Mouse (Mus musculus): ENCODE measurements around the gene Itsn1. TPM values are rescaled to one million over a fixed set of nuclear protein-coding genes. Genes with fewer than 3 reads are reported as not detected.

Gene Itsn1
- polyA plus RNA-seq, 1 experiment from 2014 or later, result 36.0 TPM

GRCm38 (mm10) chr16:91751644-91752385, 22.7 kb downstream of the Itsn1 start:
- TF ChIP-seq CTCF (IDR thresholded peaks at IDR 0.05), result no peak
- in situ Hi-C loops (cut with MboI; ENCODE audit: low pct_unique_long_range_greater_than_20kb), result no loop called here
- DNase-seq (ENCODE audit: low read depth, low spot score), result no peak
- no peaks in the 10 kb centered on the region for H3K27me3 ChIP-seq
- POLR2A ChIA-PET, result no interaction called here
- no peak for ATAC-seq
- CTCF ChIA-PET, result no interaction called here

DNA sequence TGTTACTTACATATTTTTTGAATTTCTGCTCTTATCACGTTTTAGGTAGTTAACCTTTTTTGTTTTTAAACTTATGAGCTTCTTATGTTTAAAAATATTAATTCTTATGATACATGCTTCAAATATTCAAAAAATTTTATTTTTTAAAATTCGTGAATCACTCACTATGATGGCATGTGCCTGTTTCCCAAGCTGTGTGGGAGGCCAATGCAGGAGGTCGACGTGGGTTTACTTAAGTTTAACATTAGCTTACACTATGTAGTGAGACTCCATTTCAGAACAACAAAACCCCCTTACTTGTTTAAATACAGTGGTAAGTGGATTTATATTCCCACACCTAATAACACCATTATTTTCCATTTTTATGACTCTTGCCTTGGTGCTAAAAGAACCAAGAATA, 24.5 kb downstream of the Itsn1 start:
- CTCF ChIA-PET, result interaction anchor here (1.1 kb wide), 1 partner anchor 11 kb away, joined by 3 read pairs; no protein-coding TSS in a partner anchor
- in situ Hi-C loops (cut with MboI; ENCODE audit: low pct_unique_long_range_greater_than_20kb), result no loop called here
- ATAC-seq (no peak), DNase-seq (ENCODE audit: low read depth, low spot score) (no peak)
- POLR2A ChIA-PET, result no interaction called here
- TF ChIP-seq CTCF (IDR thresholded peaks at IDR 0.05), result no peak
- no peaks in the 10 kb centered on the region for H3K27me3 ChIP-seq

DNA sequence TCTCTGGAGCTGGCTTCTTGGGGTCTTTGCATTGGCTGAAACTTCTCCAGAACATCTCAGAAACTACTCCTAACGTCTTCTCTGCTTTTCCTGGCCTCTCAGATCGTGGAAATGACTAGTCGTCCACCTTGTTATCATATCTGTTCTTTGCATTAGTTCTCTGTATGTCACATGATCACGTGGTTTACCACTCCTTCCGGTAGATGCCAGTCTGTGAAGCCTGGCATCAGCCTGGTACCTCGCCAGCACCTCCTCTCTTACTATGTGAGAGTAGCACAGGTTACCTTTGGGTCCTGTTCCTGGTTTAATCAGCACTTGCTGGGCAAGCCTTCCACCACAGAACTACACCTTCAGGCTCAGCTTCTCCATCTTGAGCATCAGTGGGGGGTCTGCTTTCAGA, 25.9 kb downstream of the Itsn1 start:
- no peak for TF ChIP-seq CTCF (IDR thresholded peaks at IDR 0.05)
- ChIA-PET CTCF (no interaction called here), POLR2A (no interaction called here)
- ATAC-seq (no peak), DNase-seq (ENCODE audit: low read depth, low spot score) (no peak)
- H3K27me3 ChIP-seq, result no peaks in the 10 kb centered on the region
- in situ Hi-C loops (cut with MboI; ENCODE audit: low pct_unique_long_range_greater_than_20kb), result no loop called here

DNA sequence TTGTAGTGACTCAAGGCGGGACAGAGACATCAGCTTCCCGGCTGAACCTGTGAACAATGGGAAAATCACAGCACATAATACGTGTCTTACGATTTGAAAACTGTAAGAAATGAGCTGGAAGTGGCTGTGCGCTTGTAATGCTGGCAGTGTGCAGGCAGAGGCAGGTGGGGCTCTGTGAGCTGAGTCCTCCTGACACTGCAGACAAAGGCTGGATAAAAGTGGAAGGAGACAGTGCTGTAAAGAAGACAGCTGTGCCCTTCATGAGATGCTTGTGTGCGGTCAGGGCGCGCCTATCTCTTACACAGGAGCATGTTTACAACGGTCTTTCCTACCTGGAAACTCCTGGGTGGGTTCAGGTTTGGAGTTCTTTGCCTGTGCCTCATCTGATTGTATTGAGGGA, 32.1 kb downstream of the Itsn1 start:
- CTCF ChIA-PET, result no interaction called here
- no peak for TF ChIP-seq CTCF (IDR thresholded peaks at IDR 0.05)
- POLR2A ChIA-PET, result no interaction called here
- ATAC-seq, result no peak
- no peaks in the 10 kb centered on the region for H3K27me3 ChIP-seq
- DNase-seq (ENCODE audit: low read depth, low spot score), result no peak
- in situ Hi-C loops (cut with MboI; ENCODE audit: low pct_unique_long_range_greater_than_20kb), result no loop called here

GRCm38 (mm10) chr16:91761761-91762160, 32.7 kb downstream of the Itsn1 start:
- in situ Hi-C loops (cut with MboI; ENCODE audit: low pct_unique_long_range_greater_than_20kb), result no loop called here
- ATAC-seq (no peak), DNase-seq (ENCODE audit: low read depth, low spot score) (no peak)
- H3K27me3 ChIP-seq, result no peaks in the 10 kb centered on the region
- POLR2A ChIA-PET, result no interaction called here
- TF ChIP-seq CTCF (IDR thresholded peaks at IDR 0.05), result no peak
- CTCF ChIA-PET, result interaction anchor here (1.1 to 1.6 kb wide), 2 partner anchors 20 to 23 kb away, joined by 3 read pairs; no protein-coding TSS in a partner anchor

GRCm38 (mm10) chr16:91762476-91762875, 33.4 kb downstream of the Itsn1 start:
- no peaks in the 10 kb centered on the region for H3K27me3 ChIP-seq
- TF ChIP-seq CTCF (IDR thresholded peaks at IDR 0.05), result no peak
- ChIA-PET CTCF (interaction anchor here (1.1 to 1.6 kb wide), 2 partner anchors 21 to 22 kb away, joined by 3 read pairs; no protein-coding TSS in a partner anchor), POLR2A (no interaction called here)
- in situ Hi-C loops (cut with MboI; ENCODE audit: low pct_unique_long_range_greater_than_20kb), result no loop called here
- DNase-seq (ENCODE audit: low read depth, low spot score), result peak; percentile 50
- ATAC-seq, result peak; percentile 57

DNA sequence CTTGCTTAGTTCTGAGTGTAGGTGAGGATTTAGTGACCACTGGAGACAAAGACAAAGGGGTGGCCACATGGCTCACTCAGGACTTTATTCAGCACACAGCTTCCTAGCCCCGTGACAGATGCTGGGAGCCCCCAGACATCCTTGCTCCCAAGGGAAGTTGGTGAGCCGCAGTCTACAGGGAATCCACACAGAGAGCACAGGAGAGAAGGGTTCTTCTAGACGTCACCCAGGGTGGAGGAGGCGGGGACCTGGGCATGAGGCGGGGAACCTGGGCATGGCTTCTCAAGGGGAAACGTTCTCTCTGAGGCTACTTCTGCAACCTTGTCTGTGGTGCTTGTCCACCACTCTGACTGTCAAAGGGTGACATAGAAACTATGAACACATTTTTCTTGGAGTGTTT, 34.9 kb downstream of the Itsn1 start:
- no peaks in the 10 kb centered on the region for H3K27me3 ChIP-seq
- ChIA-PET CTCF (interaction anchor here (1.1 kb wide), 1 partner anchor 10 kb away, joined by 3 read pairs; no protein-coding TSS in a partner anchor), POLR2A (no interaction called here)
- no peak for ATAC-seq
- no peak for TF ChIP-seq CTCF (IDR thresholded peaks at IDR 0.05)
- DNase-seq (ENCODE audit: low read depth, low spot score), result no peak
- in situ Hi-C loops (cut with MboI; ENCODE audit: low pct_unique_long_range_greater_than_20kb), result no loop called here

GRCm38 (mm10) chr16:91764414-91764813, 35.3 kb downstream of the Itsn1 start:
- no peak for TF ChIP-seq CTCF (IDR thresholded peaks at IDR 0.05)
- ATAC-seq, result no peak
- in situ Hi-C loops (cut with MboI; ENCODE audit: low pct_unique_long_range_greater_than_20kb), result no loop called here
- no peak for DNase-seq (ENCODE audit: low read depth, low spot score)
- ChIA-PET CTCF (interaction anchor here (1.1 kb wide), 1 partner anchor 10 kb away, joined by 3 read pairs; no protein-coding TSS in a partner anchor), POLR2A (no interaction called here)
- H3K27me3 ChIP-seq, result no peaks in the 10 kb centered on the region

GRCm38 (mm10) chr16:91765121-91765815, 36.2 kb downstream of the Itsn1 start:
- ATAC-seq (no peak), DNase-seq (ENCODE audit: low read depth, low spot score) (no peak)
- CTCF ChIA-PET, result interaction anchor here (1.1 kb wide), 1 partner anchor 11 kb away, joined by 3 read pairs; no protein-coding TSS in a partner anchor
- TF ChIP-seq CTCF (IDR thresholded peaks at IDR 0.05), result no peak
- in situ Hi-C loops (cut with MboI; ENCODE audit: low pct_unique_long_range_greater_than_20kb), result no loop called here
- H3K27me3 ChIP-seq, result no peaks in the 10 kb centered on the region
- POLR2A ChIA-PET, result no interaction called here

DNA sequence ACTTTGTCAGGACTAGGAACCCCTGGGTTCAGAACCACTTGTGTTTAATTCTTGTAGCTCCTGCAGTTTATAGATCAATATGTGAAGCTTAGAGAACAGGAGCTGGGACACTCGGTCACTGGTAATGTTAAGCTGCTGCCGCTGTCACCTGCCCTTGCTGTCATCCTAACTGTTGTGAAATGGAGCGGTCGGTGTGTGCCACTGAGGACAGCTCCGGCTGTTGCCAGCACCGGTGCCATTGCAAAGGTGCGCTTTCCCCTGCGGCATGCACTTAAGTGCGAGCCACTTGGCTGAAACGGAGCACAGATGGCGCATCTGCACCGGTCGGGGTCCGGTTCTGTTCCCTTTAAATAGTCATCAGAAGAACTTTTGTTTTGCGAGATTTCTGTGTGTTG, 36.7 kb downstream of the Itsn1 start:
- ATAC-seq, result no peak
- ChIA-PET CTCF (no interaction called here), POLR2A (no interaction called here)
- no peak for DNase-seq (ENCODE audit: low read depth, low spot score)
- no peak for TF ChIP-seq CTCF (IDR thresholded peaks at IDR 0.05)
- in situ Hi-C loops (cut with MboI; ENCODE audit: low pct_unique_long_range_greater_than_20kb), result no loop called here
- no peaks in the 10 kb centered on the region for H3K27me3 ChIP-seq

DNA sequence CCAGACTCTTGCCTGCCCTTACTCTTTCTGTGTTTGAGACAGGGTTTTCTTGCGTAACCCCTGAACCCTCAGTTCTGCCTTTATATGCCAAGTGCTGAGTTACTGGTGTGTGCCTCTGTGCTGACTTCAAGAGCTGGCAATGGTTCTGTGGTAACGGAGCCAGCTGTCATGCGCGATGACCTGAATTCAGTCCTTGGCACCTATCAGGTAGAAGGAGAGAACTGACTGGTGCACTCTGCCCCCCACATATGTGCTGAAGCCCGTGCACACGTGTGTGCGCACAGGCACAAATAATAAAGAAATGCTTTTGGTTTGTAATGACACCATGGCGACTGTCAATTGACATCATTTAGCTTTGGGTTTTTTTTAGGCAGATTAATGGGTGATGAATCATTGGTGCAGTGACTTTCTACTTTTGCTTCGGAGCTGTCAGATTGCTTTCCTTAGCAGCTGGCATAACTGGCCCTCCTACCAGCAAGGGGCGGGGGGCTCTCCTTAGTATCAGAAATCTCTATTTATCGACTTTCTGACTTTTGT, 38.2 kb downstream of the Itsn1 start:
- ATAC-seq (no peak), DNase-seq (ENCODE audit: low read depth, low spot score) (peak; percentile 20)
- POLR2A ChIA-PET, result interaction anchor here (1.0 kb wide), 1 partner anchor 27 kb away, joined by 3 read pairs; no protein-coding TSS in a partner anchor
- CTCF ChIA-PET, result interaction anchor here (1.2 to 2.1 kb wide), 3 partner anchors 8 to 14 kb away, joined by 3 to 8 read pairs (median 3); no protein-coding TSS in a partner anchor
- in situ Hi-C loops (cut with MboI; ENCODE audit: low pct_unique_long_range_greater_than_20kb), result no loop called here
- no peak for TF ChIP-seq CTCF (IDR thresholded peaks at IDR 0.05)
- no peaks in the 10 kb centered on the region for H3K27me3 ChIP-seq
